Mouse (Mus musculus) CH12.LX (cell line): Measurements from ENCODE around the gene Plau.

Source experiments
- CTCF ChIP-seq, 2 experiments: IDR thresholded peaks in 1 of 2; conservative IDR thresholded peaks in 1 of 2; 2 replicates each; pipeline ENCODE4 v1.5.1; 2011 to 2012; ENCODE audit warnings: low read depth in 2 of 2, low read length in 2 of 2, improper control_type of control experiment in 1 of 2, inconsistent platforms in 1 of 2, mild to moderate bottlenecking in 1 of 2, moderate library complexity in 1 of 2
- MXI1 ChIP-seq: IDR thresholded peaks from 2 replicates; pipeline ENCODE4 v1.6.1; 2011; ENCODE audit warnings: mild to moderate bottlenecking, low read depth, low read length, improper control_type of control experiment
- POLR2A ChIP-seq: IDR thresholded peaks from 2 replicates; pipeline ENCODE4 v1.6.1; 2011; ENCODE audit warnings: low read depth, mild to moderate bottlenecking, improper control_type of control experiment, low read length

- TF ChIP-seq MXI1: no peak
- TF ChIP-seq CTCF (conservative IDR thresholded peaks at IDR 0.05 in 1 of 2, IDR thresholded peaks at IDR 0.05 in 1 of 2; ENCODE audit: low read depth in 2 of 2, low read length in 2 of 2): no peak
- TF ChIP-seq POLR2A: 0 out of 2 replicates have a peak, but pooled peaks have one; percentile 30
These were observed 2.3 kb upstream of the Plau start for GRCm38 (mm10) chr14:20834136-20834535.
